Mouse (Mus musculus): Measurements from ENCODE around the gene Rps11. TPM values are rescaled to one million over a fixed set of nuclear protein-coding genes. Genes with fewer than 3 reads are reported as not detected.
"Not testable (repeated sequence)": the region's sequence is repeated elsewhere in the genome, so short reads cannot be mapped to it uniquely, and the experiment has no call there.

The Rps11 gene
- polyA plus RNA-seq, 1 experiment from 2014 or later: 1,759 TPM

- H3K9ac ChIP-seq (ENCODE audit: low read length): peak overlapping the region; percentile 100
- H3K9me3 ChIP-seq (ENCODE audit: control insufficient read depth, low read length): no peaks in the 10 kb centered on the region
- WGBS: 76% methylated on average over 17 of the region's 17 CpGs
- peak overlapping the region; percentile 99 for H3K4me3 ChIP-seq (ENCODE audit: low read depth, low read length)
- H3K27me3 ChIP-seq (ENCODE audit: control insufficient read depth, insufficient read depth, low read length): no peaks in the 10 kb centered on the region
- ATAC-seq (ENCODE audit: insufficient number of reproducible peaks, low FRiP score, low TSS enrichment, low read depth) (no peak), DNase-seq (ENCODE audit: low spot score) (no peak)
- peaks cover 38% of the 10 kb centered on the region for H3K4me1 ChIP-seq (ENCODE audit: control insufficient read depth, insufficient read depth, low read length)
- peak overlapping the region; percentile 91 for H3K4me2 ChIP-seq (ENCODE audit: low read depth, severe bottlenecking)
- H3K27ac ChIP-seq (replicated peaks; ENCODE audit: low read depth, low read length): peak overlapping the region; percentile 91; the same call in 1 of the 2 replicates
- peaks cover 38% of the 10 kb centered on the region for H3K36me3 ChIP-seq (ENCODE audit: control insufficient read depth, insufficient read depth, low read length)
Measured at GRCm38 (mm10) chr7:45126147-45126843, 2.1 kb upstream of the Rps11 start.

GRCm38 (mm10) chr7:45125649-45126048 is 1.4 kb upstream of the Rps11 start:
- H3K4me1 ChIP-seq (ENCODE audit: control insufficient read depth, insufficient read depth, low read length): peaks cover 38% of the 10 kb centered on the region
- H3K4me3 ChIP-seq (ENCODE audit: low read depth, low read length): 0 out of 2 replicates have a peak overlapping the region, but pooled peaks have one; percentile 8
- H3K27me3 ChIP-seq (ENCODE audit: control insufficient read depth, insufficient read depth, low read length); DNase-seq (ENCODE audit: low spot score); ATAC-seq (ENCODE audit: insufficient number of reproducible peaks, low FRiP score, low TSS enrichment, low read depth); H3K9me3 ChIP-seq (ENCODE audit: control insufficient read depth, low read length): not testable (repeated sequence)
- H3K27ac ChIP-seq (replicated peaks; ENCODE audit: low read depth, low read length): peak overlapping the region; percentile 39; the same call in 1 of the 2 replicates
- 59% methylated on average over 5 of the region's 5 CpGs for WGBS
- H3K9ac ChIP-seq (ENCODE audit: low read length): peak overlapping the region; percentile 1; the same call in 1 of the 2 replicates
- peak overlapping the region; percentile 91; the same call in 1 of the 2 replicates for H3K4me2 ChIP-seq (ENCODE audit: low read depth, severe bottlenecking)
- H3K36me3 ChIP-seq (ENCODE audit: control insufficient read depth, insufficient read depth, low read length): peaks cover 45% of the 10 kb centered on the region

GRCm38 (mm10) chr7:45125144-45125600 is 933 bp upstream of the Rps11 start:
- H3K27ac ChIP-seq (replicated peaks; ENCODE audit: low read depth, low read length): peak overlapping the region; percentile 39; the same call in 1 of the 2 replicates

GRCm38 (mm10) chr7:45123186-45123570 is 1.1 kb downstream of the Rps11 start:
- Histone ChIP-seq H3K4me2 (ENCODE audit: low read depth, severe bottlenecking) (peak overlapping the region; percentile 86), H3K9ac (ENCODE audit: low read length) (peak overlapping the region; percentile 99), H3K4me1 (ENCODE audit: control insufficient read depth, insufficient read depth, low read length) (peaks cover 33% of the 10 kb centered on the region), H3K4me3 (ENCODE audit: low read depth, low read length) (peak overlapping the region; percentile 96), H3K27me3 (ENCODE audit: control insufficient read depth, insufficient read depth, low read length) (no peaks in the 10 kb centered on the region), H3K27ac (replicated peaks; ENCODE audit: low read depth, low read length) (0 out of 2 replicates have a peak overlapping the region, but pooled peaks have one; percentile 80), H3K9me3 (ENCODE audit: control insufficient read depth, low read length) (no peaks in the 10 kb centered on the region), H3K36me3 (ENCODE audit: control insufficient read depth, insufficient read depth, low read length) (peaks cover 53% of the 10 kb centered on the region)
- ATAC-seq (ENCODE audit: insufficient number of reproducible peaks, low FRiP score, low TSS enrichment, low read depth): no peak
- DNase-seq (ENCODE audit: low spot score): no peak
- 23% methylated on average over 12 of the region's 12 CpGs for WGBS

More at GRCm38 (mm10) chr7:45125144-45125600, 933 bp upstream of the Rps11 start:
- Histone ChIP-seq H3K9ac (ENCODE audit: low read length) (peak overlapping the region; percentile 17; the same call in 1 of the 2 replicates), H3K4me2 (ENCODE audit: low read depth, severe bottlenecking) (0 out of 2 replicates have a peak overlapping the region, but pooled peaks have one; percentile 42), H3K27me3 (ENCODE audit: control insufficient read depth, insufficient read depth, low read length) (no peaks in the 10 kb centered on the region), H3K4me3 (ENCODE audit: low read depth, low read length) (peak overlapping the region; percentile 8; the same call in 1 of the 2 replicates), H3K9me3 (ENCODE audit: control insufficient read depth, low read length) (no peaks in the 10 kb centered on the region), H3K4me1 (ENCODE audit: control insufficient read depth, insufficient read depth, low read length) (peaks cover 38% of the 10 kb centered on the region), H3K36me3 (ENCODE audit: control insufficient read depth, insufficient read depth, low read length) (peaks cover 45% of the 10 kb centered on the region)
- 11% methylated on average over 7 of the region's 7 CpGs for WGBS
- no peak for ATAC-seq (ENCODE audit: insufficient number of reproducible peaks, low FRiP score, low TSS enrichment, low read depth)
- DNase-seq (ENCODE audit: low spot score): peak; percentile 67

- Histone ChIP-seq H3K4me3 (ENCODE audit: low read depth, low read length) (peak overlapping the region; percentile 96), H3K4me1 (ENCODE audit: control insufficient read depth, insufficient read depth, low read length) (peaks cover 33% of the 10 kb centered on the region), H3K9ac (ENCODE audit: low read length) (peak overlapping the region; percentile 99), H3K36me3 (ENCODE audit: control insufficient read depth, insufficient read depth, low read length) (peaks cover 53% of the 10 kb centered on the region), H3K27ac (replicated peaks; ENCODE audit: low read depth, low read length) (no peak overlapping the region), H3K27me3 (ENCODE audit: control insufficient read depth, insufficient read depth, low read length) (no peaks in the 10 kb centered on the region), H3K4me2 (ENCODE audit: low read depth, severe bottlenecking) (peak overlapping the region; percentile 86), H3K9me3 (ENCODE audit: control insufficient read depth, low read length) (no peaks in the 10 kb centered on the region)
- ATAC-seq (ENCODE audit: insufficient number of reproducible peaks, low FRiP score, low TSS enrichment, low read depth): no peak
- WGBS: 79% methylated on average over 15 of the region's 15 CpGs
- no peak for DNase-seq (ENCODE audit: low spot score)
Measured at GRCm38 (mm10) chr7:45122561-45123185, 1.6 kb downstream of the Rps11 start.

- Histone ChIP-seq H3K9ac (ENCODE audit: low read length) (no peak overlapping the region), H3K9me3 (ENCODE audit: control insufficient read depth, low read length) (no peaks in the 10 kb centered on the region), H3K4me1 (ENCODE audit: control insufficient read depth, insufficient read depth, low read length) (peaks cover 29% of the 10 kb centered on the region), H3K27me3 (ENCODE audit: control insufficient read depth, insufficient read depth, low read length) (no peaks in the 10 kb centered on the region), H3K36me3 (ENCODE audit: control insufficient read depth, insufficient read depth, low read length) (peaks cover 49% of the 10 kb centered on the region), H3K4me2 (ENCODE audit: low read depth, severe bottlenecking) (no peak overlapping the region), H3K27ac (replicated peaks; ENCODE audit: low read depth, low read length) (no peak overlapping the region), H3K4me3 (ENCODE audit: low read depth, low read length) (no peak overlapping the region)
- ATAC-seq (ENCODE audit: insufficient number of reproducible peaks, low FRiP score, low TSS enrichment, low read depth) (no peak), DNase-seq (ENCODE audit: low spot score) (no peak)
Measured at GRCm38 (mm10) chr7:45121966-45122365, 2.3 kb downstream of the Rps11 start.

- H3K9me3 ChIP-seq (ENCODE audit: control insufficient read depth, low read length): no peaks in the 10 kb centered on the region
- WGBS: 68% methylated on average over 8 of the region's 8 CpGs
- H3K27ac ChIP-seq (replicated peaks; ENCODE audit: low read depth, low read length): no peak overlapping the region
- peak overlapping the region; percentile 27; the same call in 1 of the 2 replicates for H3K9ac ChIP-seq (ENCODE audit: low read length)
- no peak overlapping the region for H3K4me3 ChIP-seq (ENCODE audit: low read depth, low read length)
- ATAC-seq (ENCODE audit: insufficient number of reproducible peaks, low FRiP score, low TSS enrichment, low read depth) (no peak), DNase-seq (ENCODE audit: low spot score) (no peak)
- peaks cover 44% of the 10 kb centered on the region for H3K36me3 ChIP-seq (ENCODE audit: control insufficient read depth, insufficient read depth, low read length)
- no peak overlapping the region for H3K4me2 ChIP-seq (ENCODE audit: low read depth, severe bottlenecking)
- no peaks in the 10 kb centered on the region for H3K27me3 ChIP-seq (ENCODE audit: control insufficient read depth, insufficient read depth, low read length)
- H3K4me1 ChIP-seq (ENCODE audit: control insufficient read depth, insufficient read depth, low read length): peaks cover 23% of the 10 kb centered on the region
Measured at GRCm38 (mm10) chr7:45121404-45121803, 2.8 kb downstream of the Rps11 start.
